Mouse (Mus musculus) olfactory bulb, adult 2 months (tissue): ENCODE data around the gene Mgea5.

Experiments
- CTCF ChIP-seq: fragments of 200-500 bp; IDR thresholded peaks from 2 replicates; pipeline ENCODE4 v1.5.1; 2012; ENCODE audit warnings: low read depth, mild to moderate bottlenecking, low read length, moderate library complexity; ENCODE audit not compliant: insufficient read depth
- POLR2A ChIP-seq: fragments of 200-500 bp; IDR thresholded peaks from 2 replicates; pipeline ENCODE4 v1.6.1; 2012; ENCODE audit warnings: mild to moderate bottlenecking, low read depth, low read length, moderate library complexity; ENCODE audit not compliant: insufficient read depth

GRCm38 (mm10) chr19:45830679-45831078 is 47.0 kb upstream of the Mgea5 start:
- no peak for TF ChIP-seq POLR2A
- no peak for TF ChIP-seq CTCF
